Mouse (Mus musculus) forebrain, embryonic 15.5 days (tissue): ENCODE results near the gene Slc9b1. TPM values are rescaled to one million over a fixed set of nuclear protein-coding genes. Genes with fewer than 3 reads are reported as not detected.

Experiments
- ATAC-seq: fragments of 200-750 bp; cut with Nextera tagmentation; replicated peaks from 2 replicates; pipeline ENCODE4 v1.8.0; 2017; ENCODE audit warnings: mild to moderate bottlenecking, moderate TSS enrichment, moderate library complexity
- H3K27ac ChIP-seq: fragments of 300-500 bp; sonication (generic); replicated peaks from 2 replicates; pipeline ENCODE4 v1.5.1; 2015; ENCODE audit warnings: mild to moderate bottlenecking, inconsistent platforms
- H3K27me3 ChIP-seq: fragments of 300-500 bp; sonication (generic); 2 replicates; pipeline ENCODE4 v1.6.1; 2015; ENCODE audit warnings: inconsistent platforms
- H3K36me3 ChIP-seq: fragments of 300-500 bp; sonication (generic); 2 replicates; pipeline ENCODE4 v1.6.1; 2015; ENCODE audit warnings: mild to moderate bottlenecking, inconsistent platforms
- H3K4me1 ChIP-seq: fragments of 300-500 bp; sonication (generic); 2 replicates; pipeline ENCODE4 v1.6.1; 2015; ENCODE audit warnings: inconsistent platforms
- H3K4me2 ChIP-seq: fragments of 300-500 bp; sonication (generic); replicated peaks from 2 replicates; pipeline ENCODE4 v1.6.1; 2015; ENCODE audit warnings: mild to moderate bottlenecking, inconsistent platforms
- H3K4me3 ChIP-seq: fragments of 300-500 bp; sonication (generic); 2 replicates; pipeline ENCODE4 v1.5.1; 2015; ENCODE audit warnings: mild to moderate bottlenecking, inconsistent platforms
- H3K9ac ChIP-seq: fragments of 300-500 bp; sonication (generic); replicated peaks from 2 replicates; pipeline ENCODE4 v1.6.1; 2015; ENCODE audit warnings: mild to moderate bottlenecking, inconsistent platforms
- H3K9me3 ChIP-seq: fragments of 300-500 bp; sonication (generic); 2 replicates; pipeline ENCODE4 v1.6.1; 2016; ENCODE audit warnings: inconsistent platforms
- WGBS: fragments of 180-500 bp; shearing (Covaris S2); methylation state at CpG from one replicate; pipeline ENCODE4 v1.1.7; 2015; ENCODE audit warnings: mixed read lengths; 5-methylcytosine and 5-hydroxymethylcytosine counted together
- polyA plus RNA-seq: library from polyadenylated mRNA; unstranded; fragments of >200 nt; fragmentation: Nextera tagmentation; extraction: Ambion mirVana; gene quantifications from 2 replicates; pipeline ENCODE4 v1.2.1, GENCODE M21; 2015

The Slc9b1 gene
- polyA plus RNA-seq, 1 experiment from 2014 or later: 0.24 TPM

GRCm38 (mm10) chr3:135420542-135421309, 72.9 kb downstream of the Slc9b1 start:
- H3K9ac ChIP-seq: no peak overlapping the region
- H3K4me3 ChIP-seq: no peak overlapping the region
- H3K9me3 ChIP-seq: no peaks in the 10 kb centered on the region
- 88% methylated on average over 9 of the region's 9 CpGs for WGBS
- peaks cover 19% of the 10 kb centered on the region for H3K4me1 ChIP-seq
- H3K27ac ChIP-seq: no peak overlapping the region
- H3K27me3 ChIP-seq: no peaks in the 10 kb centered on the region
- no peaks in the 10 kb centered on the region for H3K36me3 ChIP-seq
- no peak overlapping the region for H3K4me2 ChIP-seq
- no peak for ATAC-seq

GRCm38 (mm10) chr3:135421310-135421594, 73.4 kb downstream of the Slc9b1 start:
- Histone ChIP-seq H3K9ac (no peak overlapping the region), H3K36me3 (no peaks in the 10 kb centered on the region), H3K9me3 (no peaks in the 10 kb centered on the region), H3K27ac (no peak overlapping the region), H3K27me3 (no peaks in the 10 kb centered on the region), H3K4me1 (peaks cover 19% of the 10 kb centered on the region), H3K4me3 (no peak overlapping the region), H3K4me2 (no peak overlapping the region)
- ATAC-seq: no peak

GRCm38 (mm10) chr3:135422232-135422855, 74.5 kb downstream of the Slc9b1 start:
- Histone ChIP-seq H3K27me3 (no peaks in the 10 kb centered on the region), H3K4me3 (peak overlapping the region; percentile 74), H3K4me2 (peak overlapping the region; percentile 52), H3K27ac (peak overlapping the region; percentile 98), H3K4me1 (peaks cover 19% of the 10 kb centered on the region), H3K9me3 (no peaks in the 10 kb centered on the region), H3K36me3 (no peaks in the 10 kb centered on the region), H3K9ac (peak overlapping the region; percentile 78)
- 27% methylated on average over 8 of the region's 8 CpGs for WGBS
- peak; percentile 1 for ATAC-seq

- peak overlapping the region; percentile 52 for H3K4me2 ChIP-seq
- H3K9ac ChIP-seq: peak overlapping the region; percentile 78
- no peaks in the 10 kb centered on the region for H3K9me3 ChIP-seq
- H3K27me3 ChIP-seq: no peaks in the 10 kb centered on the region
- H3K36me3 ChIP-seq: 0 out of 2 replicates have a peak, but pooled peaks cover 5% of the 10 kb centered on the region
- H3K4me1 ChIP-seq: peaks cover 19% of the 10 kb centered on the region
- peak overlapping the region; percentile 98 for H3K27ac ChIP-seq
- peak overlapping the region; percentile 74 for H3K4me3 ChIP-seq
- WGBS: under 1% methylated on average over 103 of the region's 103 CpGs
- ATAC-seq: peak; percentile 99
Observed at GRCm38 (mm10) chr3:135422856-135423607, 75.2 kb downstream of the Slc9b1 start.

DNA sequence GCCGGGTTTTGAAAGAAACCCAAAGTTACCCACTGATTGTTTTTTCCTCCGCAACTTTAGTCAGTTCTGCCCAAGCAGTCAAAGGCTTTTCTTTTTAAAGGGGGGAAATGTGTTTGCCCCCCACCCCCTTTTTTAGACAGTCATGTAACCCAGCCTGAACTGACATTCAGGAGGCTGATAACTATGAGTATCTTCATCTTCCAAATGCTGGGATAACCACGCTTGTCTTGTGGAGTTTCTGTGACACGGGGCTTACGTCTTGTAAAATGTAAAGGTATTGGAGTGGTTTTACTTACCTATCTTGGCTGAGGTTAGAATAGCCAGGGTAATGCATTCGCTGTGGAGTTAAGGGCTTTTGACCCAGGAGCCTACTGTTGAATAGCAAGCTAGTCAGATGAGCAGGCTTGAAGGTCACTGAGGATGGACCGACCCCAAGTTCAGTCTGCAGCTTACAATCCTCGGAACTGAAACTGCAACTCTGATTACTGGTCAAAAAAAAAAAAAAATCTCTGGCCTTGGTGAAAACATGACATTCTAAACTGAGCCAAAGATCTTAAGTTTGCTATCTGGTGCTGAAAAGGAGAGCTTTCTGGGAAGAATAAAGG, 75.9 kb downstream of the Slc9b1 start, which contains the start of gene Cisd2:
Cisd2 (minus strand) TSS at position 318 of the 605 bp plus-strand sequence.
- Histone ChIP-seq H3K4me1 (peaks cover 19% of the 10 kb centered on the region), H3K4me3 (peak within 1 kb of the TSS; percentile 74), H3K36me3 (0 out of 2 replicates have a peak, but pooled peaks cover 9% of the 10 kb centered on the region), H3K27ac (peak within 1 kb of the TSS; percentile 98), H3K9me3 (no peaks in the 10 kb centered on the region), H3K4me2 (peak within 1 kb of the TSS; percentile 52), H3K9ac (peak within 1 kb of the TSS; percentile 78), H3K27me3 (no peaks in the 10 kb centered on the region)
- WGBS: 3% methylated on average over 8 of the region's 8 CpGs
- ATAC-seq: peak; percentile 38

- whole genome bisulfite sequencing: 36% methylated on average over 14 of the region's 14 CpGs
- H3K4me2 ChIP-seq: peak overlapping the region; percentile 50
- peak overlapping the region; percentile 100 for H3K27ac ChIP-seq
- no peaks in the 10 kb centered on the region for H3K27me3 ChIP-seq
- no peaks in the 10 kb centered on the region for H3K9me3 ChIP-seq
- peak overlapping the region; percentile 87 for H3K4me3 ChIP-seq
- H3K9ac ChIP-seq: peak overlapping the region; percentile 75
- no peak for ATAC-seq
- H3K4me1 ChIP-seq: peaks cover 29% of the 10 kb centered on the region
- H3K36me3 ChIP-seq: no peaks in the 10 kb centered on the region
Observed at GRCm38 (mm10) chr3:135436901-135437616, 89.2 kb downstream of the Slc9b1 start.

DNA sequence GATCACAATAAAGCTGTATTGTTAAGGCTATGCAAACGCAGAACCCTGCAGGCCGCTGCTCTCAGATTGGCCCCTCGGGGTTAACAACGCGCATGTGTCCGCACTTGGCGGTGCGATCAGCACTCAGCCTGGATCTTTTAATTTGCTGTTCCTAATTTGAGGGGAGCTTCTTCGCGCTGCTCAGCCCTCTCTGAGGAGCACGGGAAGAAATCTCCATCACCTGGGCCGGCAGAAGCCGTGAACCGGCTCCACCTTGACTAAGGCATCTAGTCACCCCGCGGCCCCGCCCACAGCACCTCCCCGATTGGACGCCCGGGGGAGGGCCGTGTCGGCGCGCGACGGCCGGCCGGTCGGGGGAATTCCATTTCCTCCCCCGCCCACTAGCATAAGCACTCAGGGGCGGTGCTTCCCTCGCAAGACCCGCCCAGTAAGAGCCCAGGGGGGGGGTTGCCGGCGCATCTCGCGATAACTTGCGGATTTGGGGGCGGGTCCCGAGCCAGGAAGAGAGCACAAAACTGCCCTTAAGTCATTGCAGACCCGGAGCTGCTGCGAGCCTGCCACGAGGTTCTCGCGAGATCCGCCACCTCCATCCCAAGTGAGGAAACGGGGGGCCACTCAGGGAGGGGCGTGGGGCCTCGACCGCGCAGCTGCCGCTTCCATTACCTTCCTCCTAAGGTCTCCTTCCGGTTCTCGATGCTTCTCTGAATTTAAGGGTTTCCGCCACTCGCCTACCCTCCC, 90.1 kb downstream of the Slc9b1 start, which contains the start of gene Ube2d3:
Ube2d3 (plus strand) TSS at position 392 of the 738 bp plus-strand sequence.
- WGBS: under 1% methylated on average over 55 of the region's 56 CpGs
- ATAC-seq: peak; percentile 96
- Histone ChIP-seq H3K36me3 (no peaks in the 10 kb centered on the region), H3K4me2 (peak within 1 kb of the TSS; percentile 89), H3K4me3 (peak within 1 kb of the TSS; percentile 87), H3K9me3 (no peaks in the 10 kb centered on the region), H3K4me1 (peaks cover 34% of the 10 kb centered on the region), H3K9ac (peak within 1 kb of the TSS; percentile 95), H3K27ac (peak within 1 kb of the TSS; percentile 100), H3K27me3 (no peaks in the 10 kb centered on the region)

DNA sequence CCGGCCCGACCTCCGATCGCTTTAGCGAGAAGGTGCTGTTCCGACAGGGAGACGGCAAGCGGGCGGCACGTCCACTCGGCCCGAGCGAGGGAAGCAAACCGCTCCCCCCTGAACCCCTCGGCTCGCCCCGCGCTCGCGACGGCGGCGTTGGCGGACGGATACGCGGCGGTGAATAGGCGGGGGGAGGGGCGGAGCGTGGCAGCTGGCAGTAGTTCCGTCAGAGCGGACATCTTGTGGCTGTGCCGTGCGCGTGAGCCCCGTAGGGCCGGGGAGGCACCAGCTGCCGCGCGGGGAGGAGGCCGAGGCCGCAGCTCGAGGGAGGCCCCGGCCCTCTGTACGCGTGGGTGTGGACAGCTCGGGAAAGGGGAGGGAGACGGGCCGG, 90.7 kb downstream of the Slc9b1 start:
- peak overlapping the region; percentile 100 for H3K27ac ChIP-seq
- peak; percentile 83 for ATAC-seq
- H3K9ac ChIP-seq: peak overlapping the region; percentile 95
- no peaks in the 10 kb centered on the region for H3K9me3 ChIP-seq
- H3K4me1 ChIP-seq: peaks cover 40% of the 10 kb centered on the region
- H3K4me3 ChIP-seq: peak overlapping the region; percentile 87
- 1% methylated on average over 46 of the region's 50 CpGs for WGBS
- peak overlapping the region; percentile 89; the same call in 1 of the 2 replicates for H3K4me2 ChIP-seq
- no peaks in the 10 kb centered on the region for H3K27me3 ChIP-seq
- H3K36me3 ChIP-seq: no peaks in the 10 kb centered on the region

DNA sequence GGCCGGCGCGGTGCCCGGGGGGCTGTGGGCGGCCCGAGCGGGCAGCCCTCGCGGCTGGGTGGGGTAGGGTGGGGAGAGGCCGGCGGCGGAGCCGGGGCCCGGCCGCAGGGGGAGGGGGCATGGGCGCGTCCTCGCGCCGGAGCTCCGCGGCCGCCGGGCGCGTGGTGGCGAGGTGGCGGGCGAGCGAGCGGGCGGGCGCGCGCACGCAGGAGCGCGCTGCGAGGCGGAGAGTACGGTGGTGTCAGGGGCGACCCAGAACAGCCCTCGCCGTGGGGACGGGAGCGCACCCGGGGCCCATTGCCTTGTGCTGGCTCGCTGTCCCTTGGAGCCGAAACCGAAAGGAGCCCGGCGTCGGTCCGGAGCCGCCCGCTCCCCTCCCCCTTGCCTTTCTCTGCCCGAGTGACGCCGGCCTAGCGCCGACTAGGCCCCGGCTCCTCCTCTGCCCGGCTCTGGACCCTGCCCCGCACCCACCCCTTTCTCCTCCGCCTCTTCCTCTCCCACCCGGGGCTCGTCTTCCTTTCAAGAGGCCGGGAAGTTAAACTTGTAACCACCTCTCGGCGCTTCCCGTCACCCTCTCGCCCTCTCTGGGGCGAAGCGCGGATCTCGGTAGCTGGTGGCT, 91.2 kb downstream of the Slc9b1 start:
- H3K4me1 ChIP-seq: peaks cover 44% of the 10 kb centered on the region

GRCm38 (mm10) chr3:135439651-135440050, 91.8 kb downstream of the Slc9b1 start:
- no peaks in the 10 kb centered on the region for H3K9me3 ChIP-seq
- H3K4me2 ChIP-seq: peak overlapping the region; percentile 89
- WGBS: 4% methylated on average over 15 of the region's 15 CpGs
- peaks cover 2% of the 10 kb centered on the region; the same call in 1 of the 2 replicates for H3K36me3 ChIP-seq
- H3K9ac ChIP-seq: peak overlapping the region; percentile 95
- peak overlapping the region; percentile 100 for H3K27ac ChIP-seq
- peaks cover 44% of the 10 kb centered on the region for H3K4me1 ChIP-seq
- ATAC-seq: no peak
- H3K27me3 ChIP-seq: no peaks in the 10 kb centered on the region
- peak overlapping the region; percentile 87 for H3K4me3 ChIP-seq

More for the DNA sequence above, 91.2 kb downstream of the Slc9b1 start:
- H3K27me3 ChIP-seq: no peaks in the 10 kb centered on the region
- peak overlapping the region; percentile 100 for H3K27ac ChIP-seq
- H3K9ac ChIP-seq: peak overlapping the region; percentile 95
- H3K4me2 ChIP-seq: peak overlapping the region; percentile 89
- peak; percentile 62 for ATAC-seq
- H3K4me3 ChIP-seq: peak overlapping the region; percentile 87
- 0% methylated on average over 59 of the region's 76 CpGs for WGBS
- H3K36me3 ChIP-seq: peaks cover 2% of the 10 kb centered on the region; the same call in 1 of the 2 replicates
- H3K9me3 ChIP-seq: no peaks in the 10 kb centered on the region
